8 mouse cellular contexts compared by ENCODE assay signal in genomic region chr3:88296561-88297318, GRCm38 (mm10). TPM values are rescaled to one million over a fixed set of nuclear protein-coding genes. Genes with fewer than 3 reads are reported as not detected.
DNase-seq lines count a peak whose midpoint lies in the region; ATAC-seq and TF ChIP-seq lines count a peak whose summit lies in the region.

Tsacc (minus strand) TSS chr3:88296999.
Cct3 (plus strand) TSS chr3:88297116.

- H3K4me2 ChIP-seq in forebrain, embryonic 12.5 days = peak within 1 kb of the TSS; percentile 85
- peak within 1 kb of the TSS; percentile 76 for H3K4me2 ChIP-seq in heart, postnatal 0 days (ENCODE audit: low read depth, low read length)
- H3K4me2 ChIP-seq in liver, embryonic 16.5 days (ENCODE audit: low read depth, low read length) = peak within 1 kb of the TSS; percentile 91
- H3K4me2 ChIP-seq in neural tube, embryonic 13.5 days = peak within 1 kb of the TSS; percentile 97

- TF ChIP-seq EP300 in heart, postnatal 0 days (IDR thresholded peaks at IDR 0.05; ENCODE audit: low read depth) = peak; percentile 47; the same call in 1 of the 2 replicates

- TF ChIP-seq POLR2A in testis, adult 2 months (IDR thresholded peaks at IDR 0.05; ENCODE audit: control insufficient read depth, low read depth, low read length) = peak; percentile 89

- H3K27me3 ChIP-seq in E14TG2a.4 (ENCODE audit: insufficient read depth, low read length) = no peaks in the 10 kb centered on the region
- H3K27me3 ChIP-seq in forebrain, embryonic 12.5 days = no peaks in the 10 kb centered on the region
- no peaks in the 10 kb centered on the region for H3K27me3 ChIP-seq in heart, postnatal 0 days (ENCODE audit: control insufficient read depth, insufficient read depth, low read length)
- no peaks in the 10 kb centered on the region for H3K27me3 ChIP-seq in liver, embryonic 16.5 days (ENCODE audit: control insufficient read depth, insufficient read depth, low read depth, low read length)
- no peaks in the 10 kb centered on the region for H3K27me3 ChIP-seq in neural tube, embryonic 13.5 days
- H3K27me3 ChIP-seq in testis, adult 2 months (ENCODE audit: control insufficient read depth, insufficient read depth, low read length) = no peaks in the 10 kb centered on the region

- peaks cover 53% of the 10 kb centered on the region for H3K36me3 ChIP-seq in E14TG2a.4 (ENCODE audit: insufficient read depth, low read length)
- H3K36me3 ChIP-seq in forebrain, embryonic 12.5 days (replicated peaks) = peaks cover 27% of the 10 kb centered on the region
- H3K36me3 ChIP-seq in heart, postnatal 0 days (replicated peaks; ENCODE audit: control insufficient read depth, insufficient read depth, low read length) = peaks cover 23% of the 10 kb centered on the region
- H3K36me3 ChIP-seq in liver, embryonic 16.5 days (ENCODE audit: control insufficient read depth, insufficient read depth) = peaks cover 18% of the 10 kb centered on the region
- H3K36me3 ChIP-seq in neural tube, embryonic 13.5 days = peaks cover 26% of the 10 kb centered on the region
- H3K36me3 ChIP-seq in testis, adult 2 months (ENCODE audit: control insufficient read depth, insufficient read depth, low read length) = peaks cover 1% of the 10 kb centered on the region; the same call in 1 of the 2 replicates

- peak; percentile 98 for DNase-seq in c-Kit-positive CD71-positive TER-119-positive erythroid progenitor cells, embryonic 14.5 days (ENCODE audit: low spot score)
- peak; percentile 99 for DNase-seq in heart, postnatal 0 days (ENCODE audit: low spot score)
- DNase-seq in kidney, postnatal 4 days = peak; percentile 95 to 97

- no peak for TF ChIP-seq CTCF in E14TG2a.4 (conservative IDR thresholded peaks at IDR 0.05; ENCODE audit: low read length)
- TF ChIP-seq CTCF in heart, postnatal 0 days (IDR thresholded peaks at IDR 0.05; ENCODE audit: low read depth) = peak; percentile 22; the same call in 1 of the 2 replicates
- TF ChIP-seq CTCF in testis, adult 2 months (IDR thresholded peaks at IDR 0.05; ENCODE audit: control insufficient read depth, insufficient read depth, insufficient replicate concordance, low read depth, low read length) = no peak

- H3K9me3 ChIP-seq in E14TG2a.4 (ENCODE audit: low read length) = no peaks in the 10 kb centered on the region
- H3K9me3 ChIP-seq in forebrain, embryonic 12.5 days = no peaks in the 10 kb centered on the region
- no peaks in the 10 kb centered on the region for H3K9me3 ChIP-seq in heart, postnatal 0 days (replicated peaks; ENCODE audit: control insufficient read depth, low read length)
- no peaks in the 10 kb centered on the region for H3K9me3 ChIP-seq in liver, embryonic 16.5 days (replicated peaks; ENCODE audit: control insufficient read depth, low read length)
- H3K9me3 ChIP-seq in neural tube, embryonic 13.5 days = no peaks in the 10 kb centered on the region

- H3K9ac ChIP-seq in forebrain, embryonic 12.5 days = peak within 1 kb of the TSS; percentile 88
- peak within 1 kb of the TSS; percentile 78 for H3K9ac ChIP-seq in heart, postnatal 0 days (replicated peaks; ENCODE audit: low read depth, low read length)
- peak within 1 kb of the TSS; percentile 79 for H3K9ac ChIP-seq in liver, embryonic 16.5 days (ENCODE audit: low read depth, low read length)
- peak within 1 kb of the TSS; percentile 90 for H3K9ac ChIP-seq in neural tube, embryonic 13.5 days

- WGBS in forebrain, embryonic 12.5 days = under 1% methylated on average over 44 of the region's 44 CpGs
- WGBS in heart, postnatal 0 days = under 1% methylated on average over 44 of the region's 44 CpGs
- WGBS in liver, embryonic 16.5 days (ENCODE audit: insufficient replicate concordance) = under 1% methylated on average over 44 of the region's 44 CpGs
- under 1% methylated on average over 44 of the region's 44 CpGs for WGBS in neural tube, embryonic 13.5 days

- H3K4me3 ChIP-seq in E14TG2a.4 (replicated peaks; ENCODE audit: low read length) = peak within 1 kb of the TSS; percentile 98
- H3K4me3 ChIP-seq in forebrain, embryonic 12.5 days (replicated peaks) = peak within 1 kb of the TSS; percentile 78
- H3K4me3 ChIP-seq in heart, postnatal 0 days (ENCODE audit: low read depth, low read length) = peak within 1 kb of the TSS; percentile 89
- H3K4me3 ChIP-seq in liver, embryonic 16.5 days (ENCODE audit: low read depth, low read length) = peak within 1 kb of the TSS; percentile 80
- peak within 1 kb of the TSS; percentile 89 for H3K4me3 ChIP-seq in neural tube, embryonic 13.5 days
- peak within 1 kb of the TSS; percentile 96 for H3K4me3 ChIP-seq in testis, adult 2 months (ENCODE audit: control insufficient read depth, low read depth, low read length)

- H3K4me1 ChIP-seq in E14TG2a.4 (replicated peaks; ENCODE audit: low read depth, low read length) = peaks cover 67% of the 10 kb centered on the region
- H3K4me1 ChIP-seq in forebrain, embryonic 12.5 days = peaks cover 18% of the 10 kb centered on the region
- peaks cover 17% of the 10 kb centered on the region for H3K4me1 ChIP-seq in heart, postnatal 0 days (ENCODE audit: control insufficient read depth, insufficient read depth)
- peaks cover 15% of the 10 kb centered on the region for H3K4me1 ChIP-seq in liver, embryonic 16.5 days (ENCODE audit: control insufficient read depth, low read depth, low read length)
- peaks cover 28% of the 10 kb centered on the region for H3K4me1 ChIP-seq in neural tube, embryonic 13.5 days (replicated peaks)
- H3K4me1 ChIP-seq in testis, adult 2 months (ENCODE audit: control insufficient read depth, insufficient read depth, low read length) = peaks cover 3% of the 10 kb centered on the region

- peak within 1 kb of the TSS; percentile 94 for H3K27ac ChIP-seq in forebrain, embryonic 12.5 days
- peak within 1 kb of the TSS; percentile 95 for H3K27ac ChIP-seq in heart, postnatal 0 days (ENCODE audit: low read depth)
- peak within 1 kb of the TSS; percentile 95 for H3K27ac ChIP-seq in liver, embryonic 16.5 days (ENCODE audit: low read length)
- peak within 1 kb of the TSS; percentile 95 for H3K27ac ChIP-seq in neural tube, embryonic 13.5 days (replicated peaks)
- H3K27ac ChIP-seq in testis, adult 2 months (ENCODE audit: control insufficient read depth, insufficient read depth, low read depth, low read length) = peak within 1 kb of the TSS; percentile 100

- ATAC-seq in forebrain, embryonic 12.5 days (ENCODE audit: low FRiP score) = peak; percentile 99
- peak; percentile 98 for ATAC-seq in heart, postnatal 0 days (ENCODE audit: insufficient read depth, low read depth)
- peak; percentile 98 for ATAC-seq in liver, embryonic 16.5 days (ENCODE audit: low read depth)
- peak; percentile 99 for ATAC-seq in neural tube, embryonic 13.5 days (ENCODE audit: low read depth)

RNA-seq across cellular contexts. Expression of gene Tsacc, which starts in this region (rescaled TPM):
- polyA plus RNA-seq in forebrain, embryonic 12.5 days (2016; fragmentation: Nextera tagmentation; extraction: Ambion mirVana) = 11.4 and 11.7 TPM in 2 replicates
- total RNA-seq in heart, postnatal 0 days (2014; rRNA removed; ENCODE audit: low replicate concordance) = 21.5 and 30.3 TPM in 2 replicates
- 14.3 and 16.7 TPM in 2 replicates for polyA plus RNA-seq in heart, postnatal 0 days (2015; fragmentation: Nextera tagmentation; extraction: Ambion mirVana)
- 4.1 and 4.7 TPM in 2 replicates for polyA plus RNA-seq in liver, embryonic 16.5 days (2015; fragmentation: Nextera tagmentation; extraction: Ambion mirVana)
- polyA plus RNA-seq in neural tube, embryonic 13.5 days (2015; fragmentation: Nextera tagmentation; extraction: Ambion mirVana) = 8.5 and 12.5 TPM in 2 replicates
- 654 and 688 TPM in 2 replicates for polyA plus RNA-seq in testis, adult 2 months (2012; rRNA removed)

RNA-seq across cellular contexts. Expression of gene Cct3, which starts in this region (rescaled TPM):
- 627 and 646 TPM in 2 replicates for polyA plus RNA-seq in forebrain, embryonic 12.5 days (2016; fragmentation: Nextera tagmentation; extraction: Ambion mirVana)
- total RNA-seq in heart, postnatal 0 days (2014; rRNA removed; ENCODE audit: low replicate concordance) = 187 and 208 TPM in 2 replicates
- 254 and 256 TPM in 2 replicates for polyA plus RNA-seq in heart, postnatal 0 days (2015; fragmentation: Nextera tagmentation; extraction: Ambion mirVana)
- polyA plus RNA-seq in liver, embryonic 16.5 days (2015; fragmentation: Nextera tagmentation; extraction: Ambion mirVana) = 213 and 227 TPM in 2 replicates
- polyA plus RNA-seq in neural tube, embryonic 13.5 days (2015; fragmentation: Nextera tagmentation; extraction: Ambion mirVana) = 496 and 532 TPM in 2 replicates
- 342 and 349 TPM in 2 replicates for polyA plus RNA-seq in testis, adult 2 months (2012; rRNA removed)

Comparison
In these comparisons a context has a peak if more than half of its experiments do, and no peak if none do; other contexts are left out.
1. Peak in every context shown above with its lines: DNase-seq, ATAC-seq, H3K4me3 ChIP-seq and H3K27ac ChIP-seq.
2. RNA of gene Tsacc (polyA plus RNA-seq): 654 to 688 TPM in testis, adult 2 months; 14.3 to 16.7 TPM in heart, postnatal 0 days, 8.5 to 12.5 TPM in neural tube, embryonic 13.5 days, 11.4 to 11.7 TPM in forebrain, embryonic 12.5 days and 4.1 to 4.7 TPM in liver, embryonic 16.5 days; every median in the first group is over 10 times any median in the second.